Mouse (Mus musculus) left cerebral cortex, adult 9 months (tissue): Measurements from ENCODE around the gene Fbxl13.

ENCODE experiments used
- DNase-seq, 2 experiments: peaks; one replicate each; pipeline ENCODE4 v3.0.0; 2022; ENCODE audit warnings: low spot score in 2 of 2

The Fbxl13 gene

GRCm38 (mm10) chr5:21526835-21527485 is 118.5 kb downstream of the Fbxl13 start:
- no peak for DNase-seq

- no peak for DNase-seq
These were observed 126.3 kb downstream of the Fbxl13 start for GRCm38 (mm10) chr5:21519166-21519565.

DNA sequence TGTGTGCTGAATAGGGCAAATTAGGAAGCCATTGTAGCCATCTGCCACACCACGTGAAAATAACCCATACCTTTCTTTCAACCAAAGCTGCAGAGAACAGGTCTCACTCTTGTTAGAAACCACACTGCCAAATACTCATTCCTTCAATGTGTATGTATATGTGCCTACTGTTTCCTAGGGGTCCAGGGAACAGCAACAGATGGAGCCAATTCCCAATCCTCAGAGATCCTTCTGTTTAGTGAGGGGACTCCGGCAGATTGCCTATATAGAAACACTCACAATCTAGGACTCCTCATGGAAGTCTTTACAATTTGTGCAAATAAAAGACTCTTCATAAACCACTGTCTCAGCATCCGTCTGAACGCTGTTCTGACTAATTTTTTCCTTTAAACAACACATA is 127.2 kb downstream of the Fbxl13 start:
- DNase-seq, result no peak

DNA sequence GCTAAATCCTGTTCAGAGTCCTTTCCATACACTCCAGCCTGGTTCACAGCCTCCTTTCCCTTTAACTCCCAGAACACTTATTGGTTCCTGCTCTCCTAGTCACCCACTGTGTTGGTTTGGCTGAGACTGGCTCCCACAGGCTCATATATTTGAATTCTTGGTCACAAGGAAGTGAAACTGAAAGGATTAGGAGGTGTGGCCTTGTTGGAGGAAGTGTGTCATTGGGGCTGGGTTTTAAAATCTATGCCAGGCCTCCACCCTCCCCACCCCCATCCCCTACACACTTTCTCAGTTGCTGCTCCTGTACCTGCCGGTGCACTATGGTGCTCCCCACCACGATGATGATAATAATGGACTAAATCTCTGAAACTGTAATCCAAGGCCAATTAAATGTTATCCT is 127.9 kb downstream of the Fbxl13 start:
- DNase-seq, result no peak

GRCm38 (mm10) chr5:21513363-21513762 is 132.1 kb downstream of the Fbxl13 start:
- no peak for DNase-seq

- no peak for DNase-seq
These were observed 135.6 kb downstream of the Fbxl13 start for GRCm38 (mm10) chr5:21509801-21510200.

DNA sequence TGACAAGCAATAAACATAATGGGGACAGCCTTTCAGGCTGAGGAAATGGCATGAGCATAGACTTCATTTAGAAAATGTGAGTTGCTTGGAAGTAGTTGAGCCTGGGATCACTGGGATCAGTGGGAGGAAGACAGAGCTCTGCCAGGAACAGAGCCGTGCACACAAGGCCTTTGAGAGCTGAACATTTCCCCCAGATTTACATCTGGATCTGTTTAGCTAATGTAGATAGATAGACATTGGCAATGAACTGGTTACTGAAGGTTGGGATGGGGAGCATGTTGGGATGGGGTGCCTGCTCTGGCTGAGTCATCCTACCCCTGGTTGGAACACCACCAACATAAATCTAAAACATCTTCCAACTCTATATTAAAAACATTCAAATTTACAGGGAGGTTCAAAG is 138.5 kb downstream of the Fbxl13 start:
- DNase-seq, result no peak

- no peak for DNase-seq
These were observed 140.3 kb downstream of the Fbxl13 start for GRCm38 (mm10) chr5:21505159-21505558.

- DNase-seq, result peak in 1 of 2 experiments; percentile 58
These were observed 142.4 kb downstream of the Fbxl13 start for GRCm38 (mm10) chr5:21502936-21503610.

DNA sequence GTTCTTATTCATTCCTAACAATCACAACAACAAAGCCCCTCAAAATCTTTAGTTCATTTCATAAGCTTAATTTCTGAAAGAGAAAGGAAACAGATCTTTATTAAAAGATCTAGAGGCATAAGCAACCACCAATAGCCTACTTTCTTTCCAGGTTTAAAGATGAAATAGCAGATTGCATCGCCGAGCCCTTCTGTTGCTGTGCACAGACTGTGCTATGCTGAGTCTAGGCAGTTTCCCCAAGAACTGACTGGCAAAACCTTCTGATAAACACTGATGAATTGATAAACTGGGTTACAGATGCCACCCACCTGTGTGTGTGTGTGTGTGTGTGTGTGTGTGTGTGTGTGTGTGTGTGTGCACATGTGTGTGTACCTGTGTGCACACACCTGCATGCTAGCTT is 144.5 kb downstream of the Fbxl13 start:
- DNase-seq, result no peak

DNA sequence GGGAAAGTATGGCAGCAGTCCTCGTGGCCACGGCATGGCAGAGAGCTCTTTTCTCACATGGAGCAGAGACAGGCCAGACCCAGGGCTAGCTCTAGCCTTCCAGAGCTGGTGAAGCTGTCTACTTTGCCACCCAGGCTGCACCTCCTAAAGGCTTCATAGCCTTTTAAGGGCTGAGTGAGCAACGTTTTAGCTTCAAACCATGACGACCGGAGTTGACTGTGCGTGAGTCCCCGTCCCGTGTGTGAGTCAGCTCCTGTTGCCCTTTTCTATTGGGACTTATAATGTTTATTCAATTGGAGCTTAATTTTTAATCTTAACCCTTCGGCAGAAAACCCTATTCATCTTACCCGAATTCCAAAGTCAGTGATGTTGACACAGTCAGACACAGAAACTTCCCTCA is 145.3 kb downstream of the Fbxl13 start:
- DNase-seq, result no peak

DNA sequence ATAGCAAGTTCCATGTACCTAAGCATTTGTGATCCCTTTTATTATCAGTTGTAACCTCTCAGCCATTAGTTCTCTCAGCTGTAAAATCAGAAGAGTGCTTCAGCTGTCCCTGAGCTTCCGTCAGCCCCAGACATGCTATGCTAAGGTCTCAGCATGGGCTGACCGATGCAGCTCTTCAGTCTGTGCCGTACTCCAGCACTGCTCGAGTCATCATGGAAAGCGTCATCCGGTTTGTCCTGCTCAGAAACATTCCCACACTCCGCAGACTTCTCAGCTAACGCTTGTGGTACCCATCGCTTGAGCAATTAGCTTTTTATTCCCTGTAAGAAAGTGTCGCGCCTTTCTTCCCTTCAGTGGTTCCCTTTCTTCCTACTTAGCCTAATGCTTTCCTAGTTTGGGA is 146.5 kb downstream of the Fbxl13 start:
- no peak for DNase-seq

DNA sequence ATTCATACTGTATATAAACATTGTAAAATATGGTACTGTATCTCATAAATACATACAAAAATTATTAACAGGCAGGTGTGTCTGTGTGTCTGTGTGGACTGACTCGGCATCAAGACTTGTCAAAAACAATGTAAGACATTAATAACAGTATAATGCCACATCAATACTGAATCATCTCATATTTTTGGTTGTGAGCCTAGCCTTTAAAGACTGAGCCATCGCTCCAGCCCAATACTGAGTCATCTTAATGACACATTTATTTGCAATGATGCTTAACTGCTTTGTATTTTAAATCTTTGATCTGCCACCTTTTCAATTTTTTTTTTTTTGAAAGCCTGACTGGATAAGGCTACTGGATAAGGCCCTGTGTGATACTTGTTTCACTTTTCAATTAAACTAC is 146.9 kb downstream of the Fbxl13 start:
- no peak for DNase-seq

GRCm38 (mm10) chr5:21496881-21497280 is 148.6 kb downstream of the Fbxl13 start:
- no peak for DNase-seq

- DNase-seq, result no peak
These were observed 149.1 kb downstream of the Fbxl13 start for GRCm38 (mm10) chr5:21496321-21496720.

GRCm38 (mm10) chr5:21494781-21495180 is 150.7 kb downstream of the Fbxl13 start:
- DNase-seq, result no peak

DNA sequence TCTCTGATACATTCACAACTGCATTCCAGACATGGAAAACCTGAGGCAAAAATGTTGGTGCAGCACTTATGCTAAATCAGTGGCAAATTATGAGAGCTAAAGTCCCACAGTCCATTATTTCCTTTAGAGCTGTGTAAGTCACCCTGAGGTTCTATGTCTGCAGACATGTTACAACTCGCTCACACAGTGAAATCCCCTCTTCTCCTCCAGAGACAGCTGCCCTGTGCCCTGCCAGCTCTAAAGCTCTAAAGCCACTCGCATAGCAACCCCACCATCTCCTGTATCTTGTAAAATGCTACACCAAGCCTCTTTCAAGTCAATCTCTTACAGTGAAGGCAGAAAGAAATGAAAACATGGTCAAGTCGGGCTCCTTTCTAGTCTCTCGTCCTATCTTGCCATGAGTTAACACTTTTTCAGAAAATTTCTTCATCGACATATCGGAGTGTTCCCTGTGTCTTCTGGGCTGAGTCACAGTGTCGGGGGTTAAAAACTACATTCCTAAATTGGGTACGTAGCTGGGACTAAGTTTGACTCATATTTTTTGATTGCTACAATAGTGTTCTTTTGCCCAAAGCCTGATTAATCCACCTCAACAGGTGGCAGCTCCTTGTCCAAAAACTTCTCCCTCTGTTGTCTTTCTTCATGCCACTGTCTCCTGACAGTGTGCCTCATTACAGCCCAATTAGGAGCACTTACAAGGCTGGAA is 152.0 kb downstream of the Fbxl13 start:
- no peak for DNase-seq

DNA sequence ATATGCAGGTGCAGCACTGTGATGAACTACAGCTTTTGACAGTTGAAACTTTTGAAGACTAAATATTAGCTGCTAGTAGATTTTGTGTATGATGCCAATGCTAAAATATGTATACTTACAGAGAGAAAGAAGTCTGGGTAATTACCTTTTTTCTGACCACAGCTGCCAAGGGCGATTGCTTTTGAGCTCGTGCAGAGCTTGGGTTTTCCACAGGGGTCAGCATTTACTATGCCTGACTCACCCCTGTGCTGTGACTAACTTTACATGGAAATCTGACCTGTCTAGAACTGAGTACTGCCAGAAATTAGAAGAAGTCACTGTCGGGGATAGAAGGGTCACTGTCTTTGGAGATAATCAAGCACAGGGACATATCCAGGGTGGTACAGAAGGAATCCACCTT is 153.2 kb downstream of the Fbxl13 start:
- no peak for DNase-seq

DNA sequence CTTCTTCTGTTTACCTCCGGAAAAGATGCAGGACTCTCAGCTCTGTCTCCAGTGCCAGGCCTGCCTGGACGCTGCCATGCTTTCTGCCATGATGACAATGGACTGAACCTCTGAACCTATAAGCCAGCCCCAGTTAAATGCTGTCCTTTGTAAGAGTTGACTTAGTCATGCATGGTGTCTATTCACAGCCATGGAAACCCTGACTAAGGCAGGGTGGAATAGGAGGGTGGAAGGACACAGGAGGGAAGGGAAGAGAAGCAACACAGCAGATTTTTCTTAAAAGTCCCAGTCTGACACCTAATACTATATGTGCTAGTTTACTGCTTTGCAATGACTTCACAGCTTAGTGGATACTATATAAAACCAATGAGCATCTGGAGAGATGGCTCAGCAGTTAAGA is 154.0 kb downstream of the Fbxl13 start:
- DNase-seq, result no peak

DNA sequence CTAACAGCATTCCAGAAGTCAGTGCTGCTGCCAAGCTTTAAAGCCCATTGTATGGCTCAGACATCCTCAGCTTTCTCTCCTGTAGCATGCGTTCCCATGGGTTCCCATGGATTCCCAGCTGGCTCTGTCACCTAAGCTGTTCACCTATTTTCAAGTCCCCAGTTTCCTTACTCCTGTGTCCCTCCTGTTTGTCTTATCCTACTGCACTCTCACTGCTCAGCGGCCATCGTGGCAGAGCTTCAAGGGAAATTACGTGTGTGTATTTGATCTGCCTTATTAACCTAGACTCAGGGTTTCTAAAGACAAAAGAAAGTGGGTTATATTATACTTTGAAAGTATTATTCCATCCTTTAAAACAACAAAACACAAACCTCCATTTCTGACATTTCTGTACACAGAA is 156.3 kb downstream of the Fbxl13 start:
- DNase-seq, result no peak

GRCm38 (mm10) chr5:21488506-21488905 is 156.9 kb downstream of the Fbxl13 start:
- DNase-seq, result no peak

GRCm38 (mm10) chr5:21487716-21488115 is 157.7 kb downstream of the Fbxl13 start:
- no peak for DNase-seq

GRCm38 (mm10) chr5:21487306-21487705 is 158.1 kb downstream of the Fbxl13 start:
- DNase-seq, result no peak
